Mouse (Mus musculus): ENCODE data around the gene Faap24. TPM values are rescaled to one million over a fixed set of nuclear protein-coding genes. Genes with fewer than 3 reads are reported as not detected.

The Faap24 gene
- polyA plus RNA-seq, 1 experiment from 2014 or later, result 17.8 TPM

GRCm38 (mm10) chr7:35351155-35351554 is 45.5 kb downstream of the Faap24 start:
- no peak overlapping the region for H3K27ac ChIP-seq (ENCODE audit: low read length)
- no peaks in the 10 kb centered on the region for H3K9me3 ChIP-seq (ENCODE audit: low read length)
- peaks cover 13% of the 10 kb centered on the region for H3K4me1 ChIP-seq (ENCODE audit: insufficient read depth, low read length)
- no peak overlapping the region for H3K4me2 ChIP-seq (replicated peaks; ENCODE audit: low read depth, low read length)
- no peak overlapping the region for H3K9ac ChIP-seq (replicated peaks; ENCODE audit: low read length)
- no peak for ATAC-seq (ENCODE audit: low FRiP score, low TSS enrichment)
- 85% methylated on average over 3 of the region's 3 CpGs for WGBS
- H3K4me3 ChIP-seq (ENCODE audit: low read length), result no peak overlapping the region
- H3K36me3 ChIP-seq (ENCODE audit: insufficient read depth, low read length), result peaks cover 3% of the 10 kb centered on the region; the same call in 1 of the 2 replicates
- H3K27me3 ChIP-seq (ENCODE audit: insufficient read depth, low read length), result no peaks in the 10 kb centered on the region

- Histone ChIP-seq H3K27ac (ENCODE audit: low read length) (0 out of 2 replicates have a peak overlapping the region, but pooled peaks have one; percentile 23), H3K27me3 (ENCODE audit: insufficient read depth, low read length) (no peaks in the 10 kb centered on the region), H3K4me3 (ENCODE audit: low read length) (no peak overlapping the region), H3K9ac (replicated peaks; ENCODE audit: low read length) (no peak overlapping the region), H3K4me1 (ENCODE audit: insufficient read depth, low read length) (peaks cover 7% of the 10 kb centered on the region; the same call in 1 of the 2 replicates), H3K9me3 (ENCODE audit: low read length) (no peaks in the 10 kb centered on the region), H3K36me3 (ENCODE audit: insufficient read depth, low read length) (peaks cover 3% of the 10 kb centered on the region; the same call in 1 of the 2 replicates), H3K4me2 (replicated peaks; ENCODE audit: low read depth, low read length) (no peak overlapping the region)
- ATAC-seq (ENCODE audit: low FRiP score, low TSS enrichment), result no peak
- 83% methylated on average over 8 of the region's 8 CpGs for WGBS
Observed at GRCm38 (mm10) chr7:35349886-35350684, 46.6 kb downstream of the Faap24 start.

GRCm38 (mm10) chr7:35349022-35349421 is 47.6 kb downstream of the Faap24 start:
- 89% methylated on average over 4 of the region's 4 CpGs for WGBS
- H3K9me3 ChIP-seq (ENCODE audit: low read length), result no peaks in the 10 kb centered on the region
- H3K36me3 ChIP-seq (ENCODE audit: insufficient read depth, low read length), result peaks cover 2% of the 10 kb centered on the region; the same call in 1 of the 2 replicates
- H3K4me2 ChIP-seq (replicated peaks; ENCODE audit: low read depth, low read length), result no peak overlapping the region
- H3K4me1 ChIP-seq (ENCODE audit: insufficient read depth, low read length), result peaks cover 7% of the 10 kb centered on the region; the same call in 1 of the 2 replicates
- ATAC-seq (ENCODE audit: low FRiP score, low TSS enrichment), result no peak
- H3K9ac ChIP-seq (replicated peaks; ENCODE audit: low read length), result no peak overlapping the region
- no peak overlapping the region for H3K4me3 ChIP-seq (ENCODE audit: low read length)
- H3K27me3 ChIP-seq (ENCODE audit: insufficient read depth, low read length), result no peaks in the 10 kb centered on the region
- no peak overlapping the region for H3K27ac ChIP-seq (ENCODE audit: low read length)

GRCm38 (mm10) chr7:35347918-35348700 is 48.5 kb downstream of the Faap24 start:
- no peaks in the 10 kb centered on the region for H3K9me3 ChIP-seq (ENCODE audit: low read length)
- H3K4me2 ChIP-seq (replicated peaks; ENCODE audit: low read depth, low read length), result no peak overlapping the region
- 55% methylated on average over 18 of the region's 18 CpGs for WGBS
- no peak overlapping the region for H3K4me3 ChIP-seq (ENCODE audit: low read length)
- peak; percentile 51; the same call in 1 of the 2 replicates for ATAC-seq (ENCODE audit: low FRiP score, low TSS enrichment)
- no peak overlapping the region for H3K9ac ChIP-seq (replicated peaks; ENCODE audit: low read length)
- H3K27me3 ChIP-seq (ENCODE audit: insufficient read depth, low read length), result no peaks in the 10 kb centered on the region
- no peaks in the 10 kb centered on the region for H3K36me3 ChIP-seq (ENCODE audit: insufficient read depth, low read length)
- peaks cover 7% of the 10 kb centered on the region; the same call in 1 of the 2 replicates for H3K4me1 ChIP-seq (ENCODE audit: insufficient read depth, low read length)
- H3K27ac ChIP-seq (ENCODE audit: low read length), result no peak overlapping the region

GRCm38 (mm10) chr7:35344785-35345330 is 51.8 kb downstream of the Faap24 start:
- 96% methylated on average over 5 of the region's 5 CpGs for WGBS
- Histone ChIP-seq H3K4me3 (ENCODE audit: low read length) (no peak overlapping the region), H3K27me3 (ENCODE audit: insufficient read depth, low read length) (no peaks in the 10 kb centered on the region), H3K4me2 (replicated peaks; ENCODE audit: low read depth, low read length) (no peak overlapping the region), H3K9me3 (ENCODE audit: low read length) (no peaks in the 10 kb centered on the region), H3K9ac (replicated peaks; ENCODE audit: low read length) (no peak overlapping the region), H3K36me3 (ENCODE audit: insufficient read depth, low read length) (no peaks in the 10 kb centered on the region), H3K4me1 (ENCODE audit: insufficient read depth, low read length) (peaks cover 10% of the 10 kb centered on the region; the same call in 1 of the 2 replicates), H3K27ac (ENCODE audit: low read length) (no peak overlapping the region)
- no peak for ATAC-seq (ENCODE audit: low FRiP score, low TSS enrichment)

- Histone ChIP-seq H3K9ac (replicated peaks; ENCODE audit: low read length) (no peak overlapping the region), H3K27me3 (ENCODE audit: insufficient read depth, low read length) (no peaks in the 10 kb centered on the region), H3K27ac (ENCODE audit: low read length) (no peak overlapping the region), H3K4me3 (ENCODE audit: low read length) (no peak overlapping the region), H3K4me2 (replicated peaks; ENCODE audit: low read depth, low read length) (no peak overlapping the region), H3K36me3 (ENCODE audit: insufficient read depth, low read length) (no peaks in the 10 kb centered on the region), H3K4me1 (ENCODE audit: insufficient read depth, low read length) (peaks cover 5% of the 10 kb centered on the region; the same call in 1 of the 2 replicates), H3K9me3 (ENCODE audit: low read length) (no peaks in the 10 kb centered on the region)
- 68% methylated on average over 4 of the region's 4 CpGs for WGBS
- no peak for ATAC-seq (ENCODE audit: low FRiP score, low TSS enrichment)
Observed at GRCm38 (mm10) chr7:35342498-35342897, 54.1 kb downstream of the Faap24 start.

Other genes with a start within 250 kb of the Faap24 start
- gene Slc7a10, start 210.5 kb downstream of the Faap24 start, polyA plus RNA-seq (2015; fragmentation: Nextera tagmentation; extraction: Ambion mirVana), result 2.2 and 2.4 TPM in 2 replicates
- 6.6 TPM in 2 replicates for gene Lrp3, start 181.3 kb downstream of the Faap24 start, polyA plus RNA-seq (2015; fragmentation: Nextera tagmentation; extraction: Ambion mirVana)
- gene Gpatch1, start 78.4 kb downstream of the Faap24 start, polyA plus RNA-seq (2015; fragmentation: Nextera tagmentation; extraction: Ambion mirVana), result 19.6 and 19.9 TPM in 2 replicates
- 16.3 TPM in 2 replicates for gene Rhpn2, start 62.7 kb downstream of the Faap24 start, polyA plus RNA-seq (2015; fragmentation: Nextera tagmentation; extraction: Ambion mirVana)
- 63.7 and 73.2 TPM in 2 replicates for gene Cep89, start 199 bp upstream of the Faap24 start, polyA plus RNA-seq (2015; fragmentation: Nextera tagmentation; extraction: Ambion mirVana)
- gene Slc7a9, start 52.0 kb upstream of the Faap24 start, polyA plus RNA-seq (2015; fragmentation: Nextera tagmentation; extraction: Ambion mirVana), result 11.2 and 13.3 TPM in 2 replicates
- 0.14 and 0.24 TPM in 2 replicates for gene Tdrd12, start 140.9 kb upstream of the Faap24 start, polyA plus RNA-seq (2015; fragmentation: Nextera tagmentation; extraction: Ambion mirVana)
- gene Nudt19, start 159.5 kb upstream of the Faap24 start, polyA plus RNA-seq (2015; fragmentation: Nextera tagmentation; extraction: Ambion mirVana), result 76.6 and 88.9 TPM in 2 replicates
- 0.26 and 0.28 TPM in 2 replicates for gene Rgs9bp, start 188.7 kb upstream of the Faap24 start, polyA plus RNA-seq (2015; fragmentation: Nextera tagmentation; extraction: Ambion mirVana)
- 37.1 and 37.7 TPM in 2 replicates for gene Ankrd27, start 189.4 kb upstream of the Faap24 start, polyA plus RNA-seq (2015; fragmentation: Nextera tagmentation; extraction: Ambion mirVana)

Data from kidney, embryonic 16.5 days (tissue).